Mouse (Mus musculus): ENCODE results near the gene Mss51.

Mss51 gene

DNA sequence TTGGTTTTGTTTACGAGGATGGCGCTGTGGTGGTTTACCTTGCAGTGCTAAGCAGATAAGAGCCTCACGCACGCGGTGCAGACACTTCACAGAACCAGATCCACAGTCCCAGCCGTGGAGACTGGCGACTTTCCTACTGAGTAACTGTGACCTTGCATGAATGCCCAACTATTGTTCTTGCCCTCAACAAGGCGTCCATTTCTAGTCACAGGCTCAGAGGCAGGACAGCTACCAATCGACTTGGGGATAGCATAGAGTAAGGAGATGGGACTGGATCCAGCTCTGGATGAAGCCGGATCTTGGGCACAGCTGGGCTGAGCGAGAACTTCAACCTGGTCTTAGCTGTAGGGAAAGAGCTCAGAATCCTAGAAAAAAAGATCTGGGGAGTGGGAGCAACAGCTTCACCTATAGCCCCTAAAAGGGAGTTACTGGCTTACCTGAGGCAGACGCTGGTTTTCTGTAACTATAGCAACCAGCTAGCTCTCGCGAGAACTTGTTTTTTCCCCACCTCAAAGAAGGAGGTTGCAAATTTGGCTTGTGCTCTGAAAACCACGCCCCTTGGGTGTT lies 44.9 kb downstream of the Mss51 start, which contains the start of gene Cfap70:
Gene Cfap70, minus strand, starts transcription at position 462 of the 567 bp plus-strand sequence.
- in situ Hi-C loops (cut with MboI; ENCODE audit: low sequenced_read_pairs) = no loop called here

GRCm38 (mm10) chr14:20451302-20451701 lies 45.4 kb downstream of the Mss51 start:
- in situ Hi-C loops (cut with MboI; ENCODE audit: low sequenced_read_pairs) = no loop called here

DNA sequence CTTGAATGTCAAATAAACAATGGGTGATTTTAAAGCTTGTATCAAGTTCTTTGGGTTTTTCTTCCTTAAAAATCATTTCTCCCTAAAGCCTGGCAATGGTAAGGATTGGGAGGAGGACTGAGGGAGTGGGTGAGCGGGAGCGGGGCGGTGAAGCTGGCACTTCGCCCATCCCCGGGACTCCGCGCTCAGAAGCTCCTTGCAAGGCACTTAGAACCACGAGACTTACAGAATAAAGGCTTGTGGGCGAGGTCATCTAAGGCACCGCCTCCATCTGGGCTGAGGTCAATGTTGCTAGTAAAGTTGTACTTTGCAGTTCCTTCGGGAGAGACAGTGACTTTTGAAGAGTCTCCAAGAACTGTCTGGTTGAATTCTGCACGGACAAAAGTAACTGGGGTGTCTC lies 49.5 kb downstream of the Mss51 start:
- in situ Hi-C loops (cut with MboI; ENCODE audit: low sequenced_read_pairs) = no loop called here

DNA sequence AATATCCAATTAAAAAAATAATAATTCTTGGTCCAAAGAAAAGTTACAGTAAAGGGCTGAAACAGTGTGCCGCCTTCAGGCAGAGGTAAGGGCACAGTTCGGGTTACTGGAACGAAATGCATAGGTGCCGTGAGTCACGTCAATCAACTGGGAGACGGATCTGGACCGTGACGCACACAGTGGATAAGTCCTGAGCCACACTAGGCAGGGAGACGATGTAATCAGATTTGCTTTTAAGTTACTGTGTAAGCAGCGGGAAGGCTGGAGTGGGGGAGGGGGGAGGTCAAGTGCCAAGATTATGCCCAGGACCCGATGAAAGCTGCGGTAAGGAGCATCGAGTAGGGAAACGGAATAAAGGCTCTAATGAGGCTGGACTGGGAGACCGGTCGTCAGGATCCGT lies 54.4 kb downstream of the Mss51 start:
- in situ Hi-C loops (cut with MboI; ENCODE audit: low sequenced_read_pairs) = no loop called here

GRCm38 (mm10) chr14:20436976-20437375 lies 59.7 kb downstream of the Mss51 start:
- in situ Hi-C loops (cut with MboI; ENCODE audit: low sequenced_read_pairs) = no loop called here
